Mouse (Mus musculus): ENCODE measurements at regions not wholly inside any gene's neighbourhood (a gene's known extent, or its start where the extent isn't known, plus 50 kb on each side); places are given as distances from the start of the nearest gene placed in this dataset.
"Not testable (repeated sequence)": the region's sequence is repeated elsewhere in the genome, so short reads cannot be mapped to it uniquely, and the experiment has no call there.

DNA sequence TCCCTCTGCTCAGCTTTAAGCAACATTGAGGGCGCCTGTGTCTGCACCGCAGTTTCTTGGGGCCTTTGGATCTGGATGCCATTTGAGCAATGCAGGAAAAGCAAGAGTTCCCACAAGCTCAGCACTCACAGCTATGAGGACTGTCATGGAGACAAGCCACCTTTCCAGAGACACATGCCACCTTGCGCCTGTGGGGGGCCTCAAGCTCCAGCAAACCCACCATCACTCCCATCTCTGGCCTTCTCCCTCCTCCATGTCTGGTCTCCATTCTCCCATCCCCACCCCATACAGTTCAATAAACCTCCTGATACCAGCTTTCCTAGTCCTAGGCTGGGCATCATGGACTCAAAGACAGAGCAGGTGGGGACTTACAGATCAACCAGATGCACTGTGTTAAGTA, 97.8 kb downstream of the Wdr11 start:
- DNase-seq (ENCODE audit: low spot score) = no peak

DNA sequence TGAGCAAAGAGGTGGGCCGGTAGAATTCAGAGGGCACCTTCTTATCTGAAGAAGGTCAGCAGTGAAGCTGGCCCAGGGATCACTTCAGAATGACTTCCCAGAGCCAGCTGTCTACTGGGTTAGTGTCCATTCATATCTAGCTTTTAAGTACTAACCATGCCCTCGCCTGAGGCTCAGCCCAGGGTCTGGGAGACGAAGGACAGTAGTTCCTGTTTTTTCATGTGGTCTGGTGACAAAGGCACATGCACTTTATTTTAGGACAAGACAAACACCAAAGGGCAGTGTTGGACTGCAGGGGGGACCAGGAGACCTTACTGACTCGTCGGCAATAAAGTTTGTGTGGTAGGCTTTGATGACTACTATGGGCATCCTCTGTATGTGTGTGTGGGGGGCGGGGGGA, 99.2 kb downstream of the Wdr11 start:
- DNase-seq (ENCODE audit: low spot score) = no peak

DNA sequence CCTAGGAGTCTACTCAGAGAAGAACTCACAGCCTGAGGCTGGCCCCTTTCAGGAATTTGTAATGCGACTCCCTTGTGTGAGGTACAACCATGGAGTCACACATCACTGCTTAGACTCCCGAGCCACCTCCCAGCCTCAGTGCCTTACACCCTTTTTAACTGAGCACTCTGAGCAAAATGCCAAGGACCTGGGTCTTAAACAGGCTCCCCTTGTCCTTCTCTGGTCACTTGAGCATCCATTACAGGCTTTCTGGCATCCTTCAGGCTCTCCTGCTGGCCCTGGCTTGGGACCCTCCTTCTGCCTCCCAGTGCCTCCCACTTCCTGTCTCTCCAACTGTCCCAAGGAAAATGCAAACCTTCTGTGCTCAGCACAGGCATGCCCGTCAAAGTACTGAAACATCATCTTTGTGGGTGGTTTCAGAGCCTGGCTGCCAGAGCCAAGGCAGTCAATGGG, 100.0 kb downstream of the Wdr11 start:
- DNase-seq (ENCODE audit: low spot score) = no peak

DNA sequence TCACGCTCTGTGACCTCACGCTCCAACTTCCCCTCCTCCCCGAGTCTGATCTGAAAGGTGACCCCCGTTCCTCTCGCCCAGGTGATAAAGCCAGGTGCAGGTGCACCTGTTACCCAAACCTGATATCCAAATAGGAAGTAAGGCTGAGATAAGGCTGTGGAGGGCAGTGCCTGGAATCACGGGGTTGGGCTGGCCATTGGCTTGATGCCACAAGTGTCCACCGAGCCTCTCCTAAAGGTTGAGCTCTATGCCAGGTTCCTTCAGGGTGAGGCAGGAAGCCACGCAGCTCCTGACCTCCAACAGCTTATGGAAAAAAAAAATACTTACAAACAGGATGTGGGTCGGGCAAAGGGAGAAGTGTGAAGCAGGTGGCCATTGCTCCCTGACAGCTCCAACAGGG, 102.0 kb downstream of the Wdr11 start:
- no peak for DNase-seq (ENCODE audit: low spot score)

DNA sequence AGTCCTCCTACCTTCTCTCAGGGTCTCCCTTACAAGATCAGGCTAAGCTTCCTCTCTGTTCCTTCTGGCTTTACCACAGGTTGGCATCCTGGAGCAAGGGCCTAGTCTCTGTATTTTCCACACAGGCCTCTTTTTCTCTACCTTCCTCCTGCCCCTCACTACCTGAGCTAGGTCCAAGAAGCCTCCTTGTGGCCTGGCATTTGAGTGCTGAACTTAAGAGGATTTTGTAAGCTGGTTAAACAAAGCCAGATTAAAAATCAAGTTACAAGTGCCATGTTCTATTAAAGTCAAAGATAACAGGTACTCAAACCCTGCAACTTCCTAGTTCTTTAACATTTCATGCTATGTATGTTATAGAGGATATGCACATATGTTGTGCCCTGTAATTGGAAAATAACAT, 102.5 kb downstream of the Wdr11 start:
- DNase-seq (ENCODE audit: low spot score) = no peak

DNA sequence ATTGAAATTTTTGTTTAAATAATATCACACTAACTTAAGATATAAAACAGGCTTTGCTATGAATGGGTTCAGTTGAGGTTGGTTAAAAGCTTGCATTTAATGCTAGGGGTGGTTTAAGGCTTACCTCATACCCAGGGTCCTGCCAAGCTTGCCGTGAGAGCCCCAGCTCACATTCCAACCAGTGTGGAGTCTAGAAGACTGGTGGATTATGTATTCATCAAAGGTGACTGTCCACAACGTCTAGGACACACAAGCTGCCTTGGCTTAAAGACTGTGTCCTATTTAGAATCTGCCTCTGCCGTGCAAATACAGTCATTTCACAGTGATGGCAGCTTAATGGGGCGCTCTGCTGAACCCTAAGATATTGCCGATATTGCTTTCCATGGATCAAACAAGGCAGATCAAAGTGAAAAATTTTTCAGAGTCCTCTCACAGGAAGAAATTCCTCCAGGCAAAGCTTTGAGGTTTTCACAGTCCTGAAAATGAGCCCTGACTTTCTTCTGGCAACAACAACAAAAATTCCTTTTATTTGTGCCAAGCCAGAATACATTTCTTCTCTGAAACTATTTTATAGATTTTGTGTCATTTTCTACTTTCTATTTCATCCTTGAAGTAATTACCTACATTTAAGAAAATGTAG, 108.4 kb downstream of the Wdr11 start:
- no peak for DNase-seq (ENCODE audit: low spot score)

DNA sequence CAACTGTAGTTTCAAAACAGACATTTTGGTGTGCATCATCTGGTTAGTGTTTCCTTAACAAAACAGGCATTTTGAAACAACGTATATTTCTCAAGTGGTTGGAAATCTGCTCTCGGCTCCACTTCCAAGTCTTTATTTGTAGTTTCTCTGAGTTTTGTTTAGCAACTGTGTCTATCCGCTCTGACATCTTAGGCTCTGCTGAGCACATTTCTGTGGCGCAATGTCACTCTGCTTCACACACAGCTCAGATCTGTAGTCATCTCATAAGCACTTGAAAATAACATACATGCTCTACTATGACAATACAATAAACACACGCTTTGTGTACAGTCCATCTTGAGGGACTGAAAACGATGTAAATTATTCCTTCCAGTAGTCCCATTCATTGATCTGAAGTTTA, 135.9 kb downstream of the Wdr11 start:
- no peak for DNase-seq (ENCODE audit: low spot score)

DNA sequence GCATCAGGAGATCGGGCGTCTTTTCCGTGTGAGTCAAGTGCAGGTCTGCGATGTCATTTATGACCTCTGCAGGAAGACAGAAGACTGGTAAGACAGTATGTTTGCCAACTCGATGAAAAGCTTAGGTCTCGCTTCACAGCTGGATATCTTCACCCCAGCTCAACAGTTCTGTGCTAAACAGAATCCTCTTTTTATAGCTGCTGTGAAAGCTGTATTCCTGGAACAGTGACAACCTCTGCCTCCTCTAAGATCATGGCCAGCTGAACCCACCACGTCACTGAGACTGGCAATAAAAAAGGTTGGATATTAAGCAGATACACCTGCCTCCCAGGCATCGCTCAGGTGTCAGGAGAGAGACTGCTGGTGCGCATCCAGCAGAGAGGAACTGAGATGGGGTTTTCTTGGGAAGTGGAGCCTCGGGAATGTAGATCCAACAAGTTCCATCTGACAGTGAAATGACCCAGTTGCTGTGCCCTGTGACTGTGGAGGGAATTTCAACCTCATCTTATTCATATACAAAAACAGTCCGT, 138.1 kb downstream of the Wdr11 start:
- DNase-seq (ENCODE audit: low spot score) = no peak

DNA sequence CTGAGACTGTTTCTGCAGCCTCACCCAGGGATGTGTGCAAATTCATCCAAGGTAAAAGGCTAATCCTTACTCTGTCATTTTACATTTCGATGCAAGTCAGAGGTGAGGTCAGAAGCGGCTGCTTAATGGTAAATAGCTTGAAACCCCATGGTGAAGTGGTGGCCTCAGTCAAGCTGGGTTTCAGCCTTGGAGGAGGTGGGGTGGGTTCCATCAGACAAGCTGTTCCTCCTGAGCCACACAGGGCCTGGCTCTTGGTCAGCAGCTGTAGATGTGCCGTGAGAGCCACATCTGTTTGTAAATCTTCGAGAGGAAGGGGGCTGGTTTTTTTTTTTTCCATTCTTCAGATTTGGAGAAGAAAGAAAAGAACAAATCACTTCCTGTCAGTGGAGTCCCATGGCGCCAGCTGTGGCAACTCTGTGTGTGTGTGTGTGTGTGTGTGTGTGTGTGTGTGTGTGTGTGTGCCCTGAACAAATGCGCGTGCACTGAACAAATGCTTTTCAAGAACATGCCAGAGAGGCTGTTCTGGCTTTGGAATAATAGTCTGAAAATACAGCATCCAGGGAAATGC, 139.2 kb downstream of the Wdr11 start:
- DNase-seq (ENCODE audit: low spot score) = no peak

DNA sequence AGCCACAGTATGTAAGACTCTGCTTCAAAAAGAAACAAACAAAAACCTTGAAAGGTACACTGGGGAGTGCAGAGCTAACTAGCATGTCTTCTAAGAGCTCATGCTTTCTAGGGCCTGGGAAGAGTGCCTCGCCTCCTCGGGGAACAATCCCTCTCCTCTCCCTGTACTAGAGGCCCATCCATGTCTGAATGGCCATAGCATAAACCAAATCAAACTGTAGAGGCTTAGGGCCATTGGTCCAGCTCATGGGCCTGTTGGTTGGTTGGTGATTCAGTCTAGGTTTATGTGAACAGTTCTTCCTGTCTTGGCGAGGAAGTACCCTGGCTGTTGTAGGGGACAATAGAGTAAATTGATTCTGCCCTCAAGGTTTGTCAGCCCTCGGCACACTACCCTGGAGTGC, 151.0 kb downstream of the Wdr11 start:
- DNase-seq (ENCODE audit: low spot score) = no peak

DNA sequence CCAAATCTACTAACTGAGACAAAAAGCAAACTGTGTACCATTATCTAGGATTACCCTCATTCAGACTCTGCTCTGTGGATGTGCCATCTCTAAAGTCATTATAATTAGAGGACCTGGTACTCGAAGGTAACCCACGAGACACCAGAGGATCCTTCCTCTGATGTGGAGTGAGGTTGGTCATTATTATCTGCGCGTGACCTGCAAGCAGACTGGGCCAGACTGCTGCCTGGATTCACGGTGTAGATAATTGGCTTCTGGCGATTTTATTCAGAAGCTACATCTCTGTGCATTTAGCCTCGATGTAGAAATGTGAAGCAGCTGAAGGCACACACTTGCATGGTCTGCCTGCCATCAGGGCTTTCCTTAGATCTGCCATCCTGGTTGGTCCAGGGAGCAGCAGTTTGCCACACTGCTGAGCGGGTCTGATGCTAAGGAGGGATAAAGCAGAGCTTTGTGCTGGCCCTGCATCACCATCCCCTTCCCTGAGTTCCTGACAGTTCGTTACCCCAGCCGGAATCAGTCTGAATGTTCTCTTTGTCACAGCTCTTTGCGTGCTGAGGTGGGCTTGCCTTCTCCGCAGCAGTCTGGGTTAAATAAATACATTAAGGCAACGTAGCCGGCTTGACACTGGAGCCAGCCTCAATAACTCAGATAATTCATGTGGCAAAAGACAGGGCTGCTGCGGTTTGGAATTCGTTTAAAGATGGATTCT, 152.4 kb downstream of the Wdr11 start:
- DNase-seq (ENCODE audit: low spot score) = no peak

DNA sequence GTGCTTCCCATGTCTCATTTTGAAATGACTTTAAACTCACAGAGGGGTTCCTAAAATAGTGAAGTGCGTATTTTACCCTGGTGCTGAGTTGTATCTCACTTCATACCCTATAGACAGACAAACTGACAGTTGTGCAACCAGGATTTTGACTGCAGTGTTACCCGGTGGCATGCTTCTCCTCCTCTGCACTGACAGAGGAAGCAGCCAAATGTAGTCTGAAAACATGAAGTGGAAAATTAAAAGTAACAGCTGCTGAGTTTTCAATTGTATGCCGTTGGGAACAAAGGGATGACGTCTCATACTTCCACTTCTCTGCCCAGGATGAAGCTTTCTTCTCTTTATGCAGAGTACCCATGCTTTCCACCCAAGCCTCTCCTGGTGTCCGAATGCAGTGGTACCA, 155.0 kb downstream of the Wdr11 start:
- no peak for DNase-seq (ENCODE audit: low spot score)

DNA sequence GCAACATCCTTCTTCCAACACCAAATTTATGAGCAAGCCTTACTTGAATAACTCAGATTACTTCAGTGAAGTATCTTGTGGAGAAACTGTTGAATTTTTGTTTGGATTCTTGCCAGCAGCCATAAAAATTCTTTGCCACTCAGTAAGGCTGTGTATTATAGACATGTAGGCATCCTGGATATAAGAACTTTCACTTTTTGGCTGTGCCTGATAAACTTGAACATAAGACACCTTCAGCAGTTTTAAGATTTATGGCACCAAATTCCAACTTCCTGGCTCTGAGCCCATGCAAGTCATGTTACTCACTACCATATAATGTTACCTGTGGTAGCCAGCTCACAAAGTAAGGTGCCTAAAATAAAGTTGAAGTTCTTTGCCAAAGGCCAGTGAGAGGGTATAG, 159.3 kb downstream of the Wdr11 start:
- no peak for DNase-seq (ENCODE audit: low spot score)

DNA sequence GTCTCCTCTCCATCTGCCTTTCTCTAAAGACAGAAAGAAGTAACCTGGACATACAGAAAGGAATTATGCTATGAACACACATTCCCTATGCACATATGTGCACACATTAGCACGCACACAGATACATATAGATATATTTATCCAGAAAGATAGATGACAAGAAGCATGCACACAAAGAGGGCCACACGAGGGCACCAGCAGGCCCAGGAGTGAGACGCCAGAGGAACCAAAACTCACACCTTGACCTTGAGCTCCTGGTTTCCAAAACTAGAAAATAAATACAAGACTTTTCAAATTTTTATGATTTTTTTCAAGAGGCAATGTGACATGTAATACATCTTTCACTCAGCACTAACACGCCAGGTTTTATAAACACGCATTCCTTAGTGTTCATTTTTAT, 163.1 kb downstream of the Wdr11 start:
- no peak for DNase-seq (ENCODE audit: low spot score)

DNA sequence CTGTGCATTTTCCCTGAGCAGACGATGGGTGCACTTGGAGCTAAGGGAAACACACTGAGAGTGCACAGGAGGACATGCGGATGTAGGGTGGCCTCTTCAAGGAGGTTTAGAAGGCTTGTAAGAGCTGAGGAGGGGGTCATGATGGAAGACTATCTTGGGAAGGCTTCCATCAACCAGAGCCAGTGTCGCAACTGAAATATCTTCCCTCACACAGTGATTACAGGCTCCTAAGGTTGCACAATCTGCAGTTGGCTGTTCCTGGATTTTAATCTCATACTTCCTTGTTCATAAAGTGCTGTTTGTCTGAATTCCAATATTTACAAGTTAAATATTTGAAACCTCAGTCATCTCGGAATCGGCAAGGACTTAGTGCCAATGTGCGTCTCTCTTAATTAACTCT, 164.5 kb downstream of the Wdr11 start:
- DNase-seq (ENCODE audit: low spot score) = no peak

DNA sequence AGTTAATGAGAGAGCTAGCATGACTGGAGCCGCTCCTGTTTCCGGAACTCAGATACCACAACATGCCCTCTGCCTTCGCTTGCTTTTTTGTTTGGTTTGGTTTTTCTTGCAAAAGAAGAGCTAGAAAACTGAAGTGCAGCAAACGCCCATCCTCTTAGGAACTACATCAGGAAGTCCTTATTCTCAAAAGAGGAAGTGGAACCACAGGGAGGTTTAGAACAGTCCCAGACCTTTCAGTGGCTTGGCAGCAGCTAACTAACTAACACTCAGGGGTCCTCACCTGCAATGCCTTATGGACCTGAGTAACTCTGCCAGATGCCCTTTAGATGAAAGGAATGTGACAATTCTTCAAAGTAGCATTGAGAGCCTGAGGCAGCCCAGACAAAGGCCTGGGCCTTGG, 168.2 kb downstream of the Wdr11 start:
- DNase-seq (ENCODE audit: low spot score) = no peak

DNA sequence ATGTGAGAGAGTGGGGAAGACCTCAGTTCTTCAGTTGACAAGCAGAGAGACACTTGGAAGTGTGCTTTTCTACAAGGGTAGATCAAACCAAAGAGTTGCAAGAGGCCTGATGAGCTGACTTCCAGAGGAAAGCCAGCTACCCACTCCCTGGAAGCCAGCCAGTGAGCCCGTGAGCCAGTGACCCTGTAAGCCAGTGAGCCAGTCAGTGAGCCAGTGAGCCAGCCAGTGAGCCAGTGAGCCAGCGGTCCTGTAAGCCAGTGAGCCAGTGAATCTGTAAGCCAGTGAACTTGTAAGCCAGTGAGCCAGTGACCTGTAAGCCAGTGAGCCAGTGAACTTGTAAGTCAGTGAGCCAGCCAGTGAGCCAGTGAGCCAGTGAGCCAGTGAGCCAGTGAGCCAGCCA, 168.7 kb downstream of the Wdr11 start:
- no peak for DNase-seq (ENCODE audit: low spot score)

DNA sequence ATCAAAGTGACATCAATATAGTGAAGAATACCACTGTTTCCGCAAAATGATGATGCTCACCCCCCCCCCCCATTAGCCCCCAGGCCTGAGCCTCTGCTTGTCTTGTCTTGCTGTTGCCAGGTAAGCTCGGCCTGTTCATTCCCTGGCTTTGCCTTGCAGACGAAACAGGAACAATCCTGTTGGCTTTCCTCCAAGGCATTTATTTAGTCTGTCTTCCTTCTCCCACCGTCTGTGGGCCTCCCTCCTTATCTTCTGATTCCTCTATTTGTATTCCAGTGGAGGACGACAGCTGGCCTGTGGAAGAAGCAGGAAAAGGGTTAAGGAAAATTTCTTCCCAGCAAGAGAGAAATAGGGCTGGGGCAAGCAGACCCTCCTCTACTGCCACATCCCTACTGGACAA, 172.1 kb downstream of the Wdr11 start:
- DNase-seq (ENCODE audit: low spot score) = peak; percentile 30

DNA sequence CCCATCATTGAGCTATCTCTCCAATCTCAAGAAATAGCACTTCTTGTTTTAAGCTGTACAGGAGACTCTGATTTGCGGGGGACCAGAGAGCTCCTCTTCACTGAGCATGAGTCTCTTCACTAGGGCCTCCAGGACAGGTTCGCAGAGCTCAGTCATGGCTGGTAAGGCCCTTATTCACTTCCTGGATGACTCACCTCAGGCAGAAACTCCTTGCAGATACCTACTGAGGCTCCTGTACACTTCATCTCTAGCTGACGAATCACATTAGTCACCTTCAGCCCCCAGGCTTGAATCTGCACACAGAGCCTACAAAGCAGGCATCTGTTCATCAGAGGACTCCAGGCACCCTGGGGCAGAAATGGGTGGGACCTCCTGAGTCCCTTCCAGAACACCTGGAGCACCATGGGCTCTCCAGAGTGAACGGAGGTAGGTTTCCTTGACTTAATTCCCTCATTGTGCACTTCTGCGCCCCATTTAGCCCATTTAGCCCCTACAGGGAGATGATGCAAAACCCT, 172.8 kb downstream of the Wdr11 start:
- DNase-seq (ENCODE audit: low spot score) = no peak

DNA sequence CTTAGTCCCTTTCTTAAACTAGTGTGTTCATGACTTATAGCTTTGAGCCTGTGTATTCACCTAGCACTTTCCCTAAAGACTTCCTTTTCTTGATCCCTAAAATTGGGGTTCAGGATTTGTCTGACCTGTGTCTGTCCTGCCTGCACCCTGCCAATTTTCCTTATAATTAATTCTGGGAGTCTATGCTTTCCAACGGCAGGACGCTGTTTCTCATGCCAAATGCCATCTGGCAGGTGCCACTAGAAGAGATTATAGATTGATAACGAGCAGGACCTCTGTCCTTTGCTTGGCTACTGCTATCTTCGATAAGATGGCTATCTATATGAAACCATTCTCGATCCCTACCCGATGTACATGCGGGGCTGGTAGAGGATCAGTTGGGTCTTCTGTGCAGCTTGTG, 174.0 kb downstream of the Wdr11 start:
- no peak for DNase-seq (ENCODE audit: low spot score)

DNA sequence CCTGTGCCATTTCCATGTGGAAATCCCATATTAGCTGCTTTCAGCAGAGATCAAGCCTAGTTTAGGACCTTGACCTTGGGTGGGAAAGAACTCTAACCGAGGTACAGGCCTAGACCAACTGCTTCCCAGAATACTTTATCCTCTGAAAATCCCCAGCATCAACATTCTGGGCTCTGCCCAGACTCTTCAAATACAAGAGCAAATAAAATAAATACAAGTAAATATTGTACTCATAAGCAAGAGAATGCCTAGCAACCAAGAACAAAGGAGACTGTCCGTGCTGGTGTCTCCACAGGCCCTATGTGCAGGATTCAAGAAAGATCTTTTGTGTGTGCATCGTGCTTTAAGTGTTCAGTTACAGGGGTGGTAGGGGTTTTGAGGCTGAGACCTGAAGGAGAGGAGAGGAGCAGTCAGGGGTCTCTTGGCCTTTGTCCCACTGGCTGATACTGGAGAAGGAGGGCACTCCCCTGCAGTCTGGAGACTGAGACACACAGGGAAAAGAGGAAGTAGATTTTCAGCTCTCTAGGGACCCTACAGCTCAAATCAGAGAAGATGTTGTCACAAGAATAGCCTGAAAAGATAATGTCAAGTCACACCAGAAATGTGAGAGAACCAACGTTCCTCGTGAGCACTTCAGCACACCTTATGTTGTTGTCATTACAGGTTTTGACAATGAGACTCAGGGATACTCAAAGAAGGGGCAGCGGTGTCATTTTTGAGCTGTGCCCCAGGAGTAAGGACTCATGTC, 174.6 kb downstream of the Wdr11 start:
- DNase-seq (ENCODE audit: low spot score) = no peak

DNA sequence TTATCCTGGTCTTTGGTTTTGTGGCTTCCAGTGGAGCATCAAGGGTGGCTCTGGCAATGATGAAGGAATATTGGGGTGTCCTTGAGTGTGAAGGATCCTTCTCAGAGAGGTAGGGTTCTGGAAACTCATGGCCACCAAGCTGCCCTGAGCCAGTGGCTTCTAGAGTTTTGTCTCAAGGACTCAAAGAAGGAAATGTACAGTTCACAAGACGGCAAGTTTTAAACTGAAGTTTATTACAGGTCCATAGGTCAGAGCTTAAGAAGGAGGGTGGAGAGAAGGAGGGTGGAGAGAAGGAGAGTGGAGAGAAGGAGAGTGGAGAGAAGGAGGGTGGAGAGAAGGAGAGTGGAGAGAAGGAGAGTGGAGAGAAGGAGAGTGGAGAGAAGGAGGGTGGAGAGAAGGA, 178.0 kb downstream of the Wdr11 start:
- DNase-seq (ENCODE audit: low spot score) = not testable (repeated sequence)

DNA sequence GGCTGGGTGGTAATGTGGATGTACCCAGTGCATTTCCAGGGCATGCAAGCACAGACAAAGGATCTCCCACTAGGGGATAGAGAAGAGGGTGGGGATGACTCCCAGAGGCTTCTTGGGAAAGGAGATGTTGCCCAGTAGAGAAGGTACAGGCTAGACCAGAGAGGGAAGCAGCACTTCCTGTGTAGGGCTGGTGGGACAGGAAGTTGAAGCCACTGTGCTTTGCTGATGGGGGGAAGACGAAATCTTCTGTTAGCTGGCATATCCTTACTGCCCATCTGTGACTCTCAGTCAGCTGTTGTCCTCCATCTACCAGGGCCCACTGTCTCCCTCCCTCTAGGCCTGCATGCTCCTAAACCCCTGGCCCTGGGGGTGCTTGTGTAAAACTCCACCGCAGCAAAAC, 180.2 kb downstream of the Wdr11 start:
- no peak for DNase-seq (ENCODE audit: low spot score)
